Mouse (Mus musculus): ENCODE measurements around the gene Cerkl.

DNA sequence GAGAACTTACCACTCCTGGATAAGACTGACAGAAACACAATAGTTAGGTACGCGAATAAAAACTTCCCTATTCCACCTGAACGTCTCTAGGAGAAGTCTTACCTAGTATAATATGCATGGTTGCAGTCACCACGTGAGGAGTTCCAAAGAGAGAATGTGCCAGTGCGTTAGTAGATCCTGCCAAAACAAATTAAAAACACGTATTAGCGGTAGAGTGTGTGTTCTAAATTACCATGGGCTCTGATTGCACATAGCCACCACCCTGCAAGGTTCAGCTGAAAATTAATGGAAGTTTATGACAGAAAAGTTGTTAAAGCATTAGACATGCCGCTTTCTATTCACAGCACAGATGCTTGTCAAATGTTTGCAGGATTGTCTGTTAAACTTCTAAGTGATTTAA is 113.5 kb downstream of the Cerkl start:
- TF ChIP-seq CTCF (IDR thresholded peaks at IDR 0.05; ENCODE audit: low read depth) (no peak), EP300 (IDR thresholded peaks at IDR 0.05; ENCODE audit: low read depth) (no peak)

Data from heart, postnatal 0 days (tissue).